Mouse (Mus musculus): Measurements from ENCODE around the gene Gm20696. TPM values are rescaled to one million over a fixed set of nuclear protein-coding genes. Genes with fewer than 3 reads are reported as not detected.

Gene Gm20696
- polyA plus RNA-seq, 1 experiment from 2014 or later = 2.6 TPM

GRCm38 (mm10) chr6:99301923-99302322, 364.7 kb downstream of the Gm20696 start:
- no peaks in the 10 kb centered on the region for H3K36me3 ChIP-seq
- H3K4me1 ChIP-seq (replicated peaks) = peaks cover 11% of the 10 kb centered on the region
- no peak overlapping the region for H3K4me3 ChIP-seq
- WGBS = 68% methylated on average over 8 of the region's 8 CpGs
- no peaks in the 10 kb centered on the region for H3K9me3 ChIP-seq (replicated peaks)
- ATAC-seq (ENCODE audit: insufficient number of reproducible peaks, low FRiP score) = no peak
- H3K9ac ChIP-seq = no peak overlapping the region
- H3K27ac ChIP-seq (ENCODE audit: poor library complexity, severe bottlenecking) = no peak overlapping the region
- no peaks in the 10 kb centered on the region for H3K27me3 ChIP-seq (replicated peaks)
- no peak overlapping the region for H3K4me2 ChIP-seq

GRCm38 (mm10) chr6:99300235-99300634, 366.4 kb downstream of the Gm20696 start:
- Histone ChIP-seq H3K4me1 (replicated peaks) (peaks cover 16% of the 10 kb centered on the region), H3K9ac (no peak overlapping the region), H3K9me3 (replicated peaks) (no peaks in the 10 kb centered on the region), H3K36me3 (no peaks in the 10 kb centered on the region), H3K4me2 (no peak overlapping the region), H3K27me3 (replicated peaks) (no peaks in the 10 kb centered on the region), H3K4me3 (no peak overlapping the region), H3K27ac (ENCODE audit: poor library complexity, severe bottlenecking) (no peak overlapping the region)
- 82% methylated on average over 6 of the region's 6 CpGs for WGBS
- no peak for ATAC-seq (ENCODE audit: insufficient number of reproducible peaks, low FRiP score)

GRCm38 (mm10) chr6:99299196-99299595, 367.4 kb downstream of the Gm20696 start:
- Histone ChIP-seq H3K36me3 (no peaks in the 10 kb centered on the region), H3K9ac (no peak overlapping the region), H3K27me3 (replicated peaks) (no peaks in the 10 kb centered on the region), H3K4me1 (replicated peaks) (peaks cover 16% of the 10 kb centered on the region), H3K4me3 (no peak overlapping the region), H3K27ac (ENCODE audit: poor library complexity, severe bottlenecking) (no peak overlapping the region), H3K4me2 (no peak overlapping the region), H3K9me3 (replicated peaks) (no peaks in the 10 kb centered on the region)
- WGBS = 77% methylated on average over 14 of the region's 14 CpGs
- ATAC-seq (ENCODE audit: insufficient number of reproducible peaks, low FRiP score) = no peak

- Histone ChIP-seq H3K9ac (no peak overlapping the region), H3K27ac (ENCODE audit: poor library complexity, severe bottlenecking) (no peak overlapping the region), H3K27me3 (replicated peaks) (no peaks in the 10 kb centered on the region), H3K4me2 (no peak overlapping the region), H3K36me3 (no peaks in the 10 kb centered on the region), H3K9me3 (replicated peaks) (no peaks in the 10 kb centered on the region), H3K4me3 (no peak overlapping the region), H3K4me1 (replicated peaks) (peaks cover 16% of the 10 kb centered on the region)
- WGBS = 78% methylated on average over 5 of the region's 5 CpGs
- no peak for ATAC-seq (ENCODE audit: insufficient number of reproducible peaks, low FRiP score)
These were observed 369.1 kb downstream of the Gm20696 start for GRCm38 (mm10) chr6:99297535-99297934.

- Histone ChIP-seq H3K27me3 (replicated peaks) (no peaks in the 10 kb centered on the region), H3K27ac (ENCODE audit: poor library complexity, severe bottlenecking) (no peak overlapping the region; the same call in 1 of the 2 replicates), H3K4me1 (replicated peaks) (peaks cover 11% of the 10 kb centered on the region; the same call in 1 of the 2 replicates), H3K9me3 (replicated peaks) (no peaks in the 10 kb centered on the region), H3K4me3 (no peak overlapping the region), H3K36me3 (no peaks in the 10 kb centered on the region), H3K4me2 (no peak overlapping the region), H3K9ac (no peak overlapping the region)
- 71% methylated on average over 8 of the region's 8 CpGs for WGBS
- ATAC-seq (ENCODE audit: insufficient number of reproducible peaks, low FRiP score) = no peak
These were observed 371.1 kb downstream of the Gm20696 start for GRCm38 (mm10) chr6:99295495-99295894.

GRCm38 (mm10) chr6:99289220-99289619, 377.4 kb downstream of the Gm20696 start:
- H3K36me3 ChIP-seq = no peaks in the 10 kb centered on the region
- no peak for ATAC-seq (ENCODE audit: insufficient number of reproducible peaks, low FRiP score)
- H3K4me2 ChIP-seq = no peak overlapping the region
- no peak overlapping the region for H3K27ac ChIP-seq (ENCODE audit: poor library complexity, severe bottlenecking)
- WGBS = 86% methylated on average over 4 of the region's 4 CpGs
- no peaks in the 10 kb centered on the region for H3K9me3 ChIP-seq (replicated peaks)
- H3K27me3 ChIP-seq (replicated peaks) = no peaks in the 10 kb centered on the region
- no peak overlapping the region for H3K4me3 ChIP-seq
- peaks cover 6% of the 10 kb centered on the region; the same call in 1 of the 2 replicates for H3K4me1 ChIP-seq (replicated peaks)
- H3K9ac ChIP-seq = no peak overlapping the region

GRCm38 (mm10) chr6:99285026-99285425, 381.6 kb downstream of the Gm20696 start:
- Histone ChIP-seq H3K4me1 (replicated peaks) (0 out of 2 replicates have a peak, but pooled peaks cover 4% of the 10 kb centered on the region), H3K4me3 (no peak overlapping the region), H3K27ac (ENCODE audit: poor library complexity, severe bottlenecking) (no peak overlapping the region), H3K36me3 (no peaks in the 10 kb centered on the region), H3K27me3 (replicated peaks) (no peaks in the 10 kb centered on the region), H3K4me2 (no peak overlapping the region), H3K9ac (no peak overlapping the region), H3K9me3 (replicated peaks) (no peaks in the 10 kb centered on the region)
- no peak for ATAC-seq (ENCODE audit: insufficient number of reproducible peaks, low FRiP score)
- 65% methylated on average over 3 of the region's 3 CpGs for WGBS

- Histone ChIP-seq H3K27ac (ENCODE audit: poor library complexity, severe bottlenecking) (no peak overlapping the region), H3K4me1 (replicated peaks) (0 out of 2 replicates have a peak, but pooled peaks cover 4% of the 10 kb centered on the region), H3K9me3 (replicated peaks) (no peaks in the 10 kb centered on the region), H3K36me3 (no peaks in the 10 kb centered on the region), H3K9ac (no peak overlapping the region), H3K27me3 (replicated peaks) (no peaks in the 10 kb centered on the region), H3K4me3 (no peak overlapping the region), H3K4me2 (no peak overlapping the region)
- WGBS = 80% methylated on average over 4 of the region's 4 CpGs
- ATAC-seq (ENCODE audit: insufficient number of reproducible peaks, low FRiP score) = no peak
These were observed 382.6 kb downstream of the Gm20696 start for GRCm38 (mm10) chr6:99284019-99284418.

GRCm38 (mm10) chr6:99282866-99283657, 383.5 kb downstream of the Gm20696 start:
- H3K36me3 ChIP-seq = no peaks in the 10 kb centered on the region
- no peak overlapping the region for H3K4me2 ChIP-seq
- no peak overlapping the region for H3K9ac ChIP-seq
- H3K27ac ChIP-seq (ENCODE audit: poor library complexity, severe bottlenecking) = no peak overlapping the region
- H3K27me3 ChIP-seq (replicated peaks) = no peaks in the 10 kb centered on the region
- 79% methylated on average over 15 of the region's 15 CpGs for WGBS
- H3K4me3 ChIP-seq = no peak overlapping the region
- H3K9me3 ChIP-seq (replicated peaks) = no peaks in the 10 kb centered on the region
- no peak for ATAC-seq (ENCODE audit: insufficient number of reproducible peaks, low FRiP score)
- 0 out of 2 replicates have a peak, but pooled peaks cover 4% of the 10 kb centered on the region for H3K4me1 ChIP-seq (replicated peaks)

GRCm38 (mm10) chr6:99281433-99281832, 385.2 kb downstream of the Gm20696 start:
- Histone ChIP-seq H3K4me3 (no peak overlapping the region), H3K36me3 (no peaks in the 10 kb centered on the region), H3K27ac (ENCODE audit: poor library complexity, severe bottlenecking) (no peak overlapping the region), H3K9ac (no peak overlapping the region), H3K9me3 (replicated peaks) (no peaks in the 10 kb centered on the region), H3K4me1 (replicated peaks) (peaks cover 7% of the 10 kb centered on the region), H3K4me2 (no peak overlapping the region), H3K27me3 (replicated peaks) (no peaks in the 10 kb centered on the region)
- no peak for ATAC-seq (ENCODE audit: insufficient number of reproducible peaks, low FRiP score)
- 88% methylated on average over 9 of the region's 9 CpGs for WGBS

- no peak for ATAC-seq (ENCODE audit: insufficient number of reproducible peaks, low FRiP score)
- Histone ChIP-seq H3K9me3 (replicated peaks) (no peaks in the 10 kb centered on the region), H3K4me3 (no peak overlapping the region), H3K27ac (ENCODE audit: poor library complexity, severe bottlenecking) (no peak overlapping the region), H3K9ac (no peak overlapping the region), H3K27me3 (replicated peaks) (no peaks in the 10 kb centered on the region), H3K4me2 (no peak overlapping the region), H3K36me3 (no peaks in the 10 kb centered on the region), H3K4me1 (replicated peaks) (peaks cover 13% of the 10 kb centered on the region)
- WGBS = 72% methylated on average over 5 of the region's 5 CpGs
These were observed 386.0 kb downstream of the Gm20696 start for GRCm38 (mm10) chr6:99280619-99281018.

GRCm38 (mm10) chr6:99277251-99277650, 389.3 kb downstream of the Gm20696 start:
- H3K4me3 ChIP-seq = no peak overlapping the region
- H3K4me2 ChIP-seq = no peak overlapping the region
- peaks cover 15% of the 10 kb centered on the region for H3K4me1 ChIP-seq (replicated peaks)
- no peaks in the 10 kb centered on the region for H3K36me3 ChIP-seq
- no peaks in the 10 kb centered on the region for H3K9me3 ChIP-seq (replicated peaks)
- ATAC-seq (ENCODE audit: insufficient number of reproducible peaks, low FRiP score) = no peak
- WGBS = 84% methylated on average over 1 of the region's 1 CpGs
- H3K27me3 ChIP-seq (replicated peaks) = no peaks in the 10 kb centered on the region
- H3K27ac ChIP-seq (ENCODE audit: poor library complexity, severe bottlenecking) = no peak overlapping the region
- no peak overlapping the region for H3K9ac ChIP-seq
